Mouse (Mus musculus) kidney, postnatal 25 days (tissue): ENCODE measurements around the gene Cwc27.
A peak's percentile ranks its signal among the peaks of the same experiment; 100 is the strongest.

ENCODE experiments used
- DNase-seq, 2 experiments: peaks; one replicate each; pipeline ENCODE4 v3.0.0; 2021; ENCODE audit warnings: mixed read lengths in 2 of 2

Cwc27 gene

DNA sequence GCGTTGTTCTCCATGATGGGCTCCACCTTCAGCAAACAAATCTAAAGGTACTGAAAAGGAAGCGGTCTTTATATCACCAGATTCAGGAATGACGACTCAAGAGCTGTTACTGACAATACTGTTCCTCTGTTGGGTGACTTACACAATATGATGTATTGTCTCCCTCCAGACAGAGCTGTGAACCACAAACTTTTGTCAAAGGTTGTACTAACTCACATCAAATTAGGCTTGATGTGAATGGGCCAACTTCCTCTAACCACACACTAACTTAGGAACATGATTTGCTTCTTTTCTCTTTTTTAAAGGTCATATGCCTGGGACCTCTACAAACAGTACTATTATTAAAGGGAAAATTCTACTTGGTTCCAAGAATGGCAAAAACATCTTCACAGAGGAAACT is 53.7 kb downstream of the Cwc27 start:
- DNase-seq = no peak

GRCm38 (mm10) chr13:104762401-104762800 is 54.5 kb downstream of the Cwc27 start:
- DNase-seq = no peak

DNA sequence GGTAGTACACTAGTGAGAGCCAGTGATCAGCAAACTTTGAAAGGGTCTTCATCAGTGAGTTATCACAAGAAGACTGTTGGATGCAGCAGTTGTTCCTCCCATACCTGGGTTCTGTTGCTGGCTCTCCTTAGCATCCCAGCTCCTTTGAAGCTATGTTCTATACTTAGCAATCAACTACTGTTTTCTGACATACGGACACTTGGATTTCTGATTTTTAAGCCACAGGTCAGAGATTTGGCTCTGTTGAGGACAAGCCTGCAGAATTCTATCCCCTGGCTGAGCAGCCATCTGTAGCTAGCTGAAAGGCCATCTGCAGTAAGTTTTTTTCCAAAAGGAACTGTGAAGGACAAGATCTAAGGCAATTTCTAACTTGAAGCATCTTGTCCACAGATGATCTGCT is 57.6 kb downstream of the Cwc27 start:
- no peak for DNase-seq

DNA sequence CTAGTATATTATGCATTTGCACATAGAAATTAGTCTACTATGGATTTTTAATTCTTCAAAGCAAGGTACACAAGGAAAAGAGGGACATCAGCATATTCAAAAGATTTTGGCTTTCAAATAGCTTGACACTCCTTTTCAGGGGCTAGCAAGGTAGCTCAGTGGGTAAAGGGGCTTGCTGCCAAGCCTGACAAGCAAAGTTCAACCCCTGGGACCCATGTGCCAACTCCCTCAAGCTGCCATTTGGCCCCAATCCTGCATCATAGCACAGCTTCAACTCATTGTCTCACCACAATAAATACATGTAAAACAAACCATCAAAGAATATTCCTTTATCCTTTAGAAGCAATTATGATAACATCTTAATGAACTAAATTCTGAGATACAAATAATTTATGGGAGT is 69.9 kb downstream of the Cwc27 start:
- DNase-seq = no peak

DNA sequence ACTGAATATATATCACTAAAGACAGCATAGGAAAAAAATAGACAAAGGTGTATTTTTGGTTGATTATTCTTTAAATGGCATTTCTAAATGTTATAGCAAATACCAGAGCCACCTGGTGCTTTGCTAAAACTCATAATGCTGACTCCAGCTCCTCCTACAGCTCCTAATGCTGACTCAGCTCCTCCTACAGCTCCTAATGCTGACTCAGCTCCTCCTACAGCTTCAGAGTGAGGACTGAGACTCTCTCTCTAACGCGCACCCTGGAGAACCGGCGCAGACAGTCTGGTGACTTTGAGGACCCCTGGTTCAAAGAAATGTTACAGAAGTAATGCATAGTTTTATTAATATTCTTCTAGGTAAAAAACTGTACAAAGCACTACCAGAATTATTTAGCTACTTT is 74.1 kb downstream of the Cwc27 start:
- DNase-seq = no peak

DNA sequence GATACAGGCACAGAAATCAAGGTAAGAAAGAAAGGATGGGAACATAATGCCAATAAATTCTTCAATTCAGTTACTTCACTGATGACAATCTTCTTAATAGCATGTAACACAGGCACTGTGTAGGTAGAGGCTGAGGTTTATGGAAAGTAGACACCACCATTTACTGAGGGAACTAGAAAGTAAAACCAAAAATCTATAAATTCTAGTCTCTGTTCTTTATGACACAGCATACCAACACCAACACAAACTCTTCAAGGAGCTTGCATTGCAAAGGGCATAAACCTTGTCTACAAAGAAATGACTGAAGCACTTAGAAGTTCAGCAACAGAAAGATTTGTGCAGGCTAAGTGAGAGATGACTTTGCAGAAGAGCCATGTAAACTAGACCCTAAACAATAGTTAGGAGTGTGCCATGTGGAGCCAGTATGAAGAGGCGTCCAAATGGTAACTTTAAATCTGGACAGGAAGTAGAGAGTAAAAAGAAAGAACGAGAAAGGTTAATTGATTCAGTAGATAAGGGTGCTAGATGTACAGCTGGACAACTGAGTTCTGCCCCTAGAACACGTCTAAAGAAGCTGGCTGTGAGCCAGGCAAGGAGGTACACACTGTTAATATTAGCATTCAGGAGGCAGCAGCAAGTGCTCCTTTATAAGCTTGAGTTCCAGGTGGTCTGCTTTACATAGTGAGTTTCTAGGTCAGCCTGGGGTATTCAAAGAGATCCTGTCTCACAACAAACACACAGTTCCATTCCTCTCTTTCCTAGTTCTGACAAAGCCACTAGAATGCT is 87.5 kb downstream of the Cwc27 start:
- DNase-seq = peak in 1 of 2 experiments; percentile 20

DNA sequence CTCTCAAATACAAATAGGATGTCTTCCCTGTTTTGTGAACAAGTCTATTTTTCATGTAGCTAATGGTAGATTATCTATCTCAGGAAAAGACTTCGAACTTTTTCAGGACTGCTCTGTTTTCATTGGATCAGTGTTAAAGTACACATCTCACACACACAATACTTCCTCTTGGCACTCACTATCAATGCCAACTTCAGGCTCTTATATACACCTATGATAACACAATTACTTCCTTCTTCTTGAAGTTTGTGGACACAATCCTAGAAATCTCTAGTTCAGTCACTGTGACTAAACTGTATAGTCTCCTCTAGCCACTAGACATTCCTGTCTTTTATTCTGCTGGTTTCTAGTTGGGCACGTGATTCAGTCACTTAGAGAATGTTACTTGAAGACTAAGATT is 89.3 kb downstream of the Cwc27 start:
- no peak for DNase-seq

GRCm38 (mm10) chr13:104720133-104720532 is 96.8 kb downstream of the Cwc27 start:
- DNase-seq = no peak

DNA sequence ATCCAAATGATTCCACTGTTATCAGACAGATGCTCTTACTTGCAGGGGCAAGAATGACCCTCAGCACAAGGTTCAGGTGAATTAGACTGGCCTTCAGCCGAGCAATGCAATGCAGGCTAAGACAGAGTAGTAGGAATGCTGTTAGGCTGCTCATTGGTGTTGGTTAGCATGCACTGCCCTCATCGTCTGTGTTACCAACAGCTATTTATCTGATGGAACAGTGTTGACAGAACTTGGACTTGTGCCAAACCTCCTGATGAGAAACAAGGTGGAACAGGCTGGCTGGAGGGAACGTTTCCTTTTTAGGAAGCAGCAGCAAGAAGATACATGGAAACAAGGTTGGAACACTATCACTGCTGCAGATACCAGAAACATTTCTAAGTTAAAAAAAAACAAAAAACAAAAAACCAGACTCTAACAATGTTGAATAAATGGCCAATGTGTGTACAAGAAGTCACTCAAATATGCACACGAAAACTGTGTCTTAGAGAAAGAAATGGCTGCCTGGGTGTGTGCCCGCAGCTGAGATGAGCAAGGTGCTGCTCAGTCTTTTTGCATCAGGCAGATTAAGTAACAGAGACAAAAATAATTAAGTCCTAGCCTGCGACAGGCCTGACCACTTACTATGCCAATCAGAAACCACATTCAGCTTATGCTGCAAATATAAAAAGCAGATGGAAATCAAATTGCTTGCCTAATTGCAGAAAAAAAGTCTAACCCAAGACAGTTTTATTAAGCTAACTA is 122.2 kb downstream of the Cwc27 start:
- DNase-seq = peak; percentile 44 to 48

DNA sequence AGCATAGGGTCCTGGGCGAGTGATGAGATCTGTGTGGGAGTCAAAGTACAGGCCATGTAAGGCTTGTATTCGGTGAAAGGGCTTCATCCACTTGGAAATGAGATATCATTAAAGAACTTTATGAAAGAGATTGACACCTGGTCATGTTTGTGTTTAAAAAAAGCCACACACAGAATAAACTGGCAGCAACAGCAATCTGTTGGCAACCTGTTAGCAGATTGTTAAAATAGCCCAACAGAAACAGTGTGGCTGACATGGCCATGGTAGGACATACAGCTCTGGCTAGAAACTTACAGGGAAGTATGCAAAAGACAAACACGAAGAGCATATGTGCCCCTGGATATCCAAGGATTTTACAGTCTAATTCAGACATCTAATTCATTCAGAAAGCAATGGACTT is 124.2 kb downstream of the Cwc27 start:
- no peak for DNase-seq

- DNase-seq = no peak
Observed at GRCm38 (mm10) chr13:104685537-104685936, 131.4 kb downstream of the Cwc27 start.

DNA sequence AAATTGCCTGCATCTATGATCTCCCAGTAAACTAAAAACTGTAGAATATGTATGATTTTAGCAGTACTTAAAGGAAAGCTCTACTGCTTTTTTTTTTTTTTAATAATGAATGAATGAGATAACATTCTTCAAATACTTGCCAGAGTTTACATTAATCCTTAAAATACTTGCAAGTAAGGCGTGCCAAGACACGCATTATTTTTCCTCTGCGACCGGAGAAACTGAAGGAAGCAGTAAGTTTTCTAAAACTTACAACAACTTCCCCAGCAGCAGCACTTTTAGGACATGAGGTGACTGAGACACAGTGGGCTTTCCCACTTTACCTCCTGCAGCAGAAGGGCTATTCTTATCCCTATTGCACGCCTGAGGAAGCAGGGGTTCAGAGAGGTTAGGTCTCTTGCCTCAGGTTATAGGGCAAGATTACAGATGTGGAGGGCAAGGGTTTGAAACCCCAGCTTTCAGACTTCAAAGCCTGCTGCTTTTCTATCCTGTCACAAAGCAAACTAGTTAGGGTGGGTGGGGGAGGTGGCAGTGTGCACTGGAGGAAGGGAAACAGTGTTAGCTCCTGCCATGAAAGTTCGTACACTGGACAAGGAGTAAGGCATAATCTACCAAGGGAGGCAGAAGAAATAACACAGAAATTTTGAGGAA is 132.5 kb downstream of the Cwc27 start:
- DNase-seq = no peak

DNA sequence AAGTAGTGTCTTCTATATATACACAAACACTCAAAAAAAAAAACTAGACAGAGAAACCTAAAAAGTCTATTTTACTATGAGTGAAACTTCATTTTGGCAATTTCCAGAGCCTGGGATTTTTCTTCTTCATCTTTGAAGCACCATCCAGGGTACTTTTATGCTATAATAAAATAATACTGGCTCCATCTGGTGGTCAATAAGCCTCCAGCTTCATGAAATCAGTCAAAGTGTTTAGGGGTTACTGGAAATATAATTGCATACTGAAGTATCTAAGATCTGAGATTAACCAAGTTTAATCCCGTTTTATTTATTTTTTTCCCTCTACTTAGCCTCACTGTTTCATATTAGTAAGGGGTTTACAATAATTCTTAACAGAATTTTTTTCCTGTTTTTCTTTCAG is 135.7 kb downstream of the Cwc27 start:
- peak in 1 of 2 experiments; percentile 49 for DNase-seq

- DNase-seq = no peak
Observed at GRCm38 (mm10) chr13:104661188-104661587, 155.8 kb downstream of the Cwc27 start.

- no peak for DNase-seq
Observed at GRCm38 (mm10) chr13:104660042-104660680, 156.8 kb downstream of the Cwc27 start.

DNA sequence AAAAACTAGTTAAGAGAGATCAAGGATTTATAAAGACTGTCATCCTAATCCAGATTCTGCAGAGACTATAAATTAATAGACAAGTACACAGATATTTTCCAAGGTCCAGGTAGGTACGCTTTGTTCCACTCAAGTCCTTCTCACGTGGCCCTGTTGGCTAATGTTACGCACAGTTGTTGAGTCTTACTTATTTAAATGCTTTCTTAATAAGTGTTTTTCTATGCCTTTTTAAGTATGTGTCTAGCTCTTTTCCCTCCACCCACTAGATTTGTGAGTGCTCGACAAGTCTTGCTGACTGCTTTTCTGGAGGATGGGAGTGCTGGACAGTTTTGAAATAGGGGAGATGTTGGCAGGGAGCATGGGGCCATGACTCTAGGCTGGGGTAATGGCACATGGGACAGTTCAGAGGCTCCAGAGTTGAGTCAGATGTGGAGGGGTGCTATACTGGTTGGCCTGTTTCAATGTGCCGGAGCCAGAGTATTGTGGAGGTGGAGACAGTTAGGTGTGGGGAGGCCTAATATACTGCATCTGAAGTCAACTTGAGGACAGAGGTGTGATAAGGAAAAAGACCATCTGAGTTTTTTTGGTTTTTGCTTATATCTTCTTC is 160.2 kb downstream of the Cwc27 start:
- DNase-seq = no peak

DNA sequence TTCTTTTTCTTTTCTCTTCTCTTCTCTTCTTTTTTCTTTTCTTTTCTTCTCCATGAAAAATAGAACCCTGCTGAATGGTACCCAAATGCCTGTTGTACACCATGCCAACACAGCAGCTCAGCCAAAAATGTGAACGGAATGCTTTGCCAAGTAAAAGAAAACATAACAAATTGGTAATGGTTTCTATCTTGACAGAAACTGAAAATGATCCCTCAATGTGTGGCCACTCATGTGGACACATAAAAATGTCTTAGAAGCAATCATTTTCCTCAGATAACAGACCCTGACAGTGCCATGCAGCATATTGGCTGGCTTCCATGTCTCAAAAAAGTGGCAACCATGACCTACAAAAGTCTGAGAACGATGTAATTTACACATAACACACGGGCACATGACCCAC is 161.8 kb downstream of the Cwc27 start:
- no peak for DNase-seq

DNA sequence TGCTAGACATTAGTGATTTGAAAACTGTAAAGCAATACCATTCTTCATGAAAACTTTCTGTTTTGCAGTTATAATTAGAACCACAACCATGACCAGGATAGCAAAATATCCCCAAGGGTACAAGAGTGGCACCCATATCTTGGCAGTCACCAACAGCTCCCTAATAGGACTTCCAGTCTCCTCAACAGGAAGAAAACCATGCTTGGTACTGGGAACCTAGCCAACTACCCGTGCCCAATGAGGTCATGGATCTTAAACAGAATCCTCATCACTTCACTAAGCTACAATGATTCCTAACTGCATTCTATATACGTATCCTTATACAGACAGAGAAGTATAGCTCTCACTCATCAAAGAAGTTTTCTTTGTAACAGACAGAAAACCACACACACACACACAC is 165.2 kb downstream of the Cwc27 start:
- DNase-seq = no peak

GRCm38 (mm10) chr13:104650654-104651053 is 166.3 kb downstream of the Cwc27 start:
- no peak for DNase-seq

DNA sequence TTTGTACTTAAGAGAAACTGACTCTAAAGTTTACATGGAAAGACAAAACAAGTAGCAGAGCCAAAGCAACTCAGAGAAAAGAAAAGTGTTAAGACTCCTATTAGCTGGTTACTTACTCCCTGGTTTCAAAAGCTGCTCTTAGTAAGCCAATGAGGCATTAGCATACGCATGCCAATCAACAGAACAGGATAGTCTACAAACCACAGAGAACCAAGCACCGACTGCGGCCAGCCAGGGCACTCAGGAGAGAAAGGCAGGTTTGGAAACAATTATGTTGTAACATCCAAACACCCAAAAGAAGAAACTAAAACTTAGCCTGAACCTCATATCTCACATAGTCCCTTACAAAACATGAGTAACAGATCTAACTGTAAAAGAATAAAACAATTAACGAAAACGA is 166.8 kb downstream of the Cwc27 start:
- no peak for DNase-seq

DNA sequence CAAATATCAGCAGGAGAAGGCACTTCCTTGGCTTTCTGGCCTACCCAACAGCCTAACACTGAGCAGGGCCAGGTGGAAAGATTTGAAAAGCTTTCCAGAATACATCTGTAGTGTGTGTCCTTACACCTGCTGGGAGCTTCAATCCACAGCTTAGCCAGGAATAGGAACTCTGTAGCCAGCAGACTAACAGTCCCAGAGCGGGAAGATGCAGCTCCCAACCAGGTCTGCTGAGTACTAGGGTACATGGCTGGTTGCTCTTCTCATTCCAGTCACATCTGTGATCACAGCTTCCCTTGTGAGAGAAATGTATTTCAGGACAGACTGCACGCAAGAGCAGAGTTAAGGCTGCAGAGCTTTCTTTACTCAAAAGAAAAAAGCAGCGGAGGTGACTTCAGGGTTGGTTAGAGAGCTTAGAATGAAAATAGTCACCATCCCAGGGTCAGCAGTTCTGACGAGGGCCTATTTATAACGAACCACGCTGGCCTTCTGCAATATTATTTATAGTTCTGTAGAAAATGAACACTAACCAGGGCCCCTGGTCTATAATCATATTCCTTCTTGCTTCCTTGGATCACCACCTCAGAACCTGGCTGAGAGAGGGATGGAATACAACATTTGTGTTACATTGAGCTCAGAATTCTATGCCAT is 171.0 kb downstream of the Cwc27 start:
- no peak for DNase-seq

DNA sequence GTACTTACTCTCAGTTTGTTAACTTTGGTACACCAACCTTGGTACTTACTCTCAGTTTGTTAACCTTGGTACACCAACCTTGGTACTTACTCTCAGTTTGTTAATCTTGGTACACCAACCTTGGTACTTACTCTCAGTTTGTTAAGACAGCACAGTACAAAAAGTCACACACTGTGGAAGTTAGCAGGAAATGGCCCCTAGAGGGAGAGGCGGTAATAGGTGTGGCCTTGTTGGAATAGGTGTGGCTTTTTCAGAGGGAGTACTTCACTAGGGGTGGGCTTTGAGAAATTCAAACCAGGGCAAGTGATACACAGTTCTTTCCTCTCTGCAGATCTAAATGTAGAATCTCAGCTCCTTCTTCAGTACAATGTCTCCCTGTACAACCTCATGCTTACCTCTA is 172.8 kb downstream of the Cwc27 start:
- DNase-seq = no peak
